Mouse (Mus musculus) cerebellum, postnatal 10 days (tissue): ENCODE results near the gene Trib3.
"Not testable (repeated sequence)": the region's sequence is repeated elsewhere in the genome, so short reads cannot be mapped to it uniquely, and the experiment has no call there.

ENCODE experiments used
- DNase-seq, 2 experiments: peaks; one replicate each; pipeline ENCODE4 v3.0.0; 2021; ENCODE audit warnings: mixed read lengths in 2 of 2

Gene Trib3

DNA sequence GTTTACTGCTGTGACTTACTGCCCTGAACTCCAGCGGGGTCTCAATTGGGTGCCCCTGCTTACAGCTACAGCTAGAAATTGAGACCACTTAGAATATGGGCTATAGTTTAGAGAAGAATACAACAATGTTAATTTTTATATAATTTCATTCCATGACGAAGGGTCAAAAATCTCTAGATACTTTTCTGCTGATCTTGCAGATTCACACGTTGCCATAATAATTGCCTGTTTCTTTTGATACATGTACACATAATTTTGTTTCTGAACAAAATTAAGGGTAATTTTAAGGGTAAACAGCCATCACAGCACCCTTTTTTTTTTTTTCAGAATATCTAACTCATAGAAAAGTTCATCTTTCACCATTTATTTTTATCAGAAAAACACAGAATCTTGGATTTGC is 36.6 kb downstream of the Trib3 start:
- no peak for DNase-seq

- DNase-seq = no peak
Measured at GRCm38 (mm10) chr2:152305480-152305879, 38.4 kb downstream of the Trib3 start.

DNA sequence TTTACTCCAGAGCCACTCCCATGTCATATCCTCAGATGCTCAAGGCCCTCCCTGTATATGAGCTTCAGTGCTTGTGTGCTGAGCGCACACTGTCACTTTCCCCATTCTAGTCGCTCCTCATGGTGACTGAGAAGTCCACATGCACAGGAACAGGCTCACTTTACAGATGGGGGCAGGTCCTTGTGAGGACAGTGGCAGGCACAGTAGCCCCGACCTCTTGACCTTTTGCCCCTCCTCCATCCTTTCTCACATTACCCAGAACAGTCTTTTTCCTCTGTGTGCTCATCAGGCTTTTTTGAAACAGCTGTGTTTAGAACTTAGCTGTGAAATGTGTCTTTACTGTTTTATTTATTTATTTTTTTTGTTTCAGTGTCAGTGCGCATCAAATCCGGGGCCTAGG is 40.1 kb downstream of the Trib3 start:
- DNase-seq = no peak

- DNase-seq = no peak
Measured at GRCm38 (mm10) chr2:152302862-152303261, 41.0 kb downstream of the Trib3 start.

DNA sequence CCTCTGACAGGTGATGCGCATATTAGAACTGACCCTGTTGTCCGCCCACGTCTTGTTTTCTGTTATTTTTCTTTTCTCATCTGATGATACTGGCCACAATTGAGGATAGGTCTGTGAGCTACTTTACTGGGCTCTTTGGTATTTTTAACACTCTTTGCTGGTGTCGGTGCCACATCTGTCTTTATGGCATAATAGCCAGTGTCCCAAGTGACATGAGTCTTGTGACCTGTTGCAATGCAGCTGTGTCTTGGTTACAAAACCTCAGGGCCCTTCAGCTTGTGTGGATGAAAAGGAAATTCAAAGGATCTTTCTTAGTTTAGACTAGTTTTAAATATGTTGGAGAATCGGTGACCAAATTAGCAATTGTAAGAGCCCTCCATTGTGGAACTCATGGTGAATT is 49.3 kb downstream of the Trib3 start:
- no peak for DNase-seq

- peak; percentile 95 to 96 for DNase-seq
Measured at GRCm38 (mm10) chr2:152293727-152294475, 49.9 kb downstream of the Trib3 start, which contains the start of gene Tbc1d20. Gene Tbc1d20 (plus strand): TSS chr2:152293828.

- no peak for DNase-seq
Measured at GRCm38 (mm10) chr2:152293179-152293726, 50.6 kb downstream of the Trib3 start.

GRCm38 (mm10) chr2:152292475-152292874 is 51.4 kb downstream of the Trib3 start:
- DNase-seq = no peak

DNA sequence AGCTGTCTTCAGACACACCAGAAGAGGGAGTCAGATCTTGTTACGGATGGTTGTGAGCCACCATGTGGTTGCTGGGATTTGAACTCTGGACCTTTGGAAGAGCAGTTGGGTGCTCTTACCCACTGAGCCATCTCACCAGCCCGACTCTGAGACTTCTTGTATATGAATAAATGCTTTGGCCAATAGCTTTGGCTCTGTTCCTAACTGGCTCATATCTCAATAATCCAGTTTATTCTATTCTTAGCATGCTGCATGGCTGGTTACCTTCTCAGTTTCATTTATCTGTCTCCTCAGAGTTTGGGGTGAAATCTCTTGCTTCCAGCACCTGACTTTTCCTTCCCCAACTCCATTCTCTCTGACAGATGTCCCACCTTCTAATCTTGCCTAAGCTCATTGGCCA is 54.2 kb downstream of the Trib3 start:
- not testable (repeated sequence) for DNase-seq

- DNase-seq = no peak
Measured at GRCm38 (mm10) chr2:152288046-152288445, 55.8 kb downstream of the Trib3 start.

- no peak for DNase-seq
Measured at GRCm38 (mm10) chr2:152287560-152287959, 56.3 kb downstream of the Trib3 start.
